Mouse (Mus musculus) splenic B cell, adult 2 months (primary cell): ENCODE results near the gene Ccndbp1.
A peak's percentile ranks its signal among the peaks of the same experiment; 100 is the strongest.
"Not testable (repeated sequence)": the region's sequence is repeated elsewhere in the genome, so short reads cannot be mapped to it uniquely, and the experiment has no call there.

Experiments used
- DNase-seq: peaks from one replicate; pipeline ENCODE4 v3.0.0-alpha.2; 2011; ENCODE audit warnings: low read depth, low spot score
- H3K27me3 ChIP-seq: 2 replicates; pipeline ENCODE4 v1.6.1; 2012; ENCODE audit warnings: mild to moderate bottlenecking, low read length, moderate library complexity, mixed read lengths; ENCODE audit not compliant: control insufficient read depth, poor library complexity, insufficient read depth, severe bottlenecking
- H3K36me3 ChIP-seq: 2 replicates; pipeline ENCODE4 v1.6.1; 2012; ENCODE audit warnings: mild to moderate bottlenecking, low read length, moderate library complexity, mixed read lengths; ENCODE audit not compliant: control insufficient read depth, poor library complexity, insufficient read depth, severe bottlenecking

The Ccndbp1 gene

DNA sequence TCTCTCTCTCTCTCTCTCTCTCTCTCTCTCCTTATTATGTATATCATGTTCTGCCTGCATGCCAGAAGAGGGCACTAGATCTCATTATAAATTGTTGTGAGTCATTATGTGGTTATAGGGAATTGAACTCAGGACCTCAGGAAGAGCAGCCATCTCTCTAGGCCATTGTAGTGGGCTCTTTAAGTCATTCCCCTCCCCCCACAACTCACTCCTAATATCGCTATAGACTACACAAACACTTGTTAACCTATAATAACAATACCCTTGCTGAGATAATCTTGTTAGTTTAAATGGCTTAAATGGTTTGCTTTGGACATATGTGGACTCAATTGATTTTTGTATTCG, 29.5 kb upstream of the Ccndbp1 start:
- peak; percentile 50 for DNase-seq
- H3K27me3 ChIP-seq = no peaks in the 10 kb centered on the region

DNA sequence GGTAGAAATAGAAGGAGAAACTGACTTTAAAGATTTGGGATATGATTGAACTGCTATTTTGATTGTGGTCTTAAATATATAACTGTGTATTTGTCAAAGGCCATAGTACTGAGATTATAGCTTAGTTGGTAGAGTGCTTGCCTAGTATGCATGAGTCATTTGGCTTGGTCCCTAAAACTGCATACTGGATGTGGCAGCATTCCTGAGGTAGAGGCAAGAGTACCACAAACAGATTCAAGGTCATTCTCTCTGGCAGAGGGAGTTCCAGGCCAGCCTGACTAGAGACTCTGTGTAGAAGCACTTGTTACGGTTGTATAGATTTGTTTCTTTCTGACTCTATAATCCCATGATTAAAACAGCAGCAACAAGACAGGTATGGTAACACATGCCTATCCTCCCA, 28.4 kb upstream of the Ccndbp1 start:
- Histone ChIP-seq H3K27me3 (no peaks in the 10 kb centered on the region), H3K36me3 (peaks cover 5% of the 10 kb centered on the region; the same call in 1 of the 2 replicates)
- DNase-seq = no peak

More for the DNA sequence above, 29.5 kb upstream of the Ccndbp1 start:
- H3K36me3 ChIP-seq = 0 out of 2 replicates have a peak, but pooled peaks cover 3% of the 10 kb centered on the region

- Histone ChIP-seq H3K27me3 (no peaks in the 10 kb centered on the region), H3K36me3 (peaks cover 5% of the 10 kb centered on the region; the same call in 1 of the 2 replicates)
- no peak for DNase-seq
Measured at GRCm38 (mm10) chr2:120980861-120981260, 27.3 kb upstream of the Ccndbp1 start.

- peaks cover 11% of the 10 kb centered on the region for H3K36me3 ChIP-seq
- H3K27me3 ChIP-seq = no peaks in the 10 kb centered on the region
- no peak for DNase-seq
Measured at GRCm38 (mm10) chr2:120983611-120984010, 24.6 kb upstream of the Ccndbp1 start.

- H3K36me3 ChIP-seq = peaks cover 12% of the 10 kb centered on the region
- peak; percentile 38 for DNase-seq
- no peaks in the 10 kb centered on the region for H3K27me3 ChIP-seq
Measured at GRCm38 (mm10) chr2:120985241-120985640, 23.0 kb upstream of the Ccndbp1 start.

DNA sequence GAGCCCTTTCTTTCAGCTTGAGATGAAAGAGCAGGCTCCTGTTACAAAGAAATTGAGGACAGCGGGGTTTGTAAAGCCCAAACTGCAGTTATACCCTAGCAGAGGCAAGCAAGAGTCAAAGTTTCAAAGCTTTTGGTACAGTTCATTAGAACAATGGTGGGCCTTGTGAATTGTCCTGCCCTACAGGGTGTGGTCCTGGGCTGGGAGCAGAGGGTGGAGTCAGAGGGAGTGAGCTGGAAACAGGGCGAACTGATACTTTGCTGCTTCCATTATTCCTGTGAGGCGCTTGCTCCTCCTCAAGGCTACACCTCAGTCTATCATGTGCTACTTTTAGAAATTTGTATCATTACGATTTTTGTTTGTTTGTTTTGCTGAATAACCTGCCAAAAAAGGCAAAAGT, 17.0 kb upstream of the Ccndbp1 start:
- no peaks in the 10 kb centered on the region for H3K27me3 ChIP-seq
- DNase-seq = no peak
- peaks cover 8% of the 10 kb centered on the region; the same call in 1 of the 2 replicates for H3K36me3 ChIP-seq

- not testable (repeated sequence) for H3K36me3 ChIP-seq, H3K27me3 ChIP-seq, DNase-seq
Measured at GRCm38 (mm10) chr2:120996607-120997006, 11.6 kb upstream of the Ccndbp1 start.

DNA sequence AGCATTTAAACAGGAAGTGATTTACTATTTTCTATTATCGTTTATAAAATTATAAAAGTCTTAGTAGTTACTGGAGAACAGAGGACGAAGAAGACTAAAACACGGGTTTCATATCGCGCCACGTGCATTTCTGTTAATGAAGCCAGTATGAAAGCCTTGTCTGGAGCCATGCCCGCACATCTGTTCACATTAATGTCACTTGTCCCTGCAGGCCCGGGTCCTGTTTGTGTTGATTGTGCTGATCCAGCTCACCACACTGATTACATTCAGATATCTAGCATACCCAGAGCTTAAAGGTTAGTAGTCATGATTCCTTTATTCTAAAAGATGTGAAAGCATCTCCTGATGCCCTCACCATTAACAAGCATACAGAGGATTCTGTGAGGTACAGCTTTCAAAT, 9.3 kb upstream of the Ccndbp1 start:
- DNase-seq = no peak
- H3K36me3 ChIP-seq = peaks cover 2% of the 10 kb centered on the region; the same call in 1 of the 2 replicates
- H3K27me3 ChIP-seq = no peaks in the 10 kb centered on the region

- H3K27me3 ChIP-seq = no peaks in the 10 kb centered on the region
- peak; percentile 32 for DNase-seq
- H3K36me3 ChIP-seq = peaks cover 4% of the 10 kb centered on the region; the same call in 1 of the 2 replicates
Measured at GRCm38 (mm10) chr2:121003586-121003985, 4.6 kb upstream of the Ccndbp1 start.

DNA sequence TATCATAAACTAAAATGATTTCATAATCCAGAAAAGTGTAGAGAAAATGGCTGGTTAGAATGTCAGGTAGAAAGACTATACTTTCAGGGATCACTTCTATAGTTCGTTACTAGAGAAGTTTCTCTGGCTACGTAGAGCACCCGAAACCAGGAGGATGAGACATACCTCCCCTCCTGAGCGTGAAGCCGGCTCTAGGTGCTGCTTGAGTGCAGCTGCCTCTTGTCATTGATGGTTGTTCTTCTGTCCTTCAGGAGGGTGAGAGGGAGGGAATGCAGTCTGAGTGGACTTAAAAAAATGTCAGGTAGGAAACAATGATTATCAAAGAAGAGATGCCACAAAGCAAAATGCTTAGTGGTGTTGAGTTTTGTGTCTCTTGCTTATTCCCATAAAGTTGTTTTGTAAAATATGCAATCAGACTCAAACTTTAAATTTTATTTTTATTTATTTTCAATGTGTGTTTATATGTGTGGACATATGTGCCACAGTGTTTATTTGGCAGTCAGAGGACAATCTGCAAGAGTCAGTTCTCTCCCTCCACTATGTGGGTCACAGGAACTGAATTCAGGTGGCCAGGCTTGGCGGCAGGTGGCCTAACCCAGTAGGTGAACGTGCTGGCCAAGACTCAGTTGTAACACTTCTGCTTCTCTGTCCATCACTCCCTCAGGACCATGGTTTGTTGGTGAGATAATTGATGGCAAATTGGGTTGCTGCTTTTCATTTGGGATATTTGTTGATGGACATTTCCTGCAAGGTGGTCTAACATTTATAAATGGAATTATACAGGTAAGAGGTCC, 4.0 kb upstream of the Ccndbp1 start:
- no peaks in the 10 kb centered on the region for H3K27me3 ChIP-seq
- peaks cover 4% of the 10 kb centered on the region; the same call in 1 of the 2 replicates for H3K36me3 ChIP-seq
- DNase-seq = no peak

GRCm38 (mm10) chr2:121006986-121007385, 1.2 kb upstream of the Ccndbp1 start:
- H3K27me3 ChIP-seq = no peaks in the 10 kb centered on the region
- peaks cover 2% of the 10 kb centered on the region; the same call in 1 of the 2 replicates for H3K36me3 ChIP-seq
- no peak for DNase-seq

- Histone ChIP-seq H3K36me3 (peaks cover 2% of the 10 kb centered on the region; the same call in 1 of the 2 replicates), H3K27me3 (no peaks in the 10 kb centered on the region)
- DNase-seq = no peak
Measured at GRCm38 (mm10) chr2:121008664-121009007, 433 bp downstream of the Ccndbp1 start.

GRCm38 (mm10) chr2:121009071-121009677, 971 bp downstream of the Ccndbp1 start:
- no peak for DNase-seq
- peaks cover 2% of the 10 kb centered on the region; the same call in 1 of the 2 replicates for H3K36me3 ChIP-seq
- H3K27me3 ChIP-seq = no peaks in the 10 kb centered on the region

DNA sequence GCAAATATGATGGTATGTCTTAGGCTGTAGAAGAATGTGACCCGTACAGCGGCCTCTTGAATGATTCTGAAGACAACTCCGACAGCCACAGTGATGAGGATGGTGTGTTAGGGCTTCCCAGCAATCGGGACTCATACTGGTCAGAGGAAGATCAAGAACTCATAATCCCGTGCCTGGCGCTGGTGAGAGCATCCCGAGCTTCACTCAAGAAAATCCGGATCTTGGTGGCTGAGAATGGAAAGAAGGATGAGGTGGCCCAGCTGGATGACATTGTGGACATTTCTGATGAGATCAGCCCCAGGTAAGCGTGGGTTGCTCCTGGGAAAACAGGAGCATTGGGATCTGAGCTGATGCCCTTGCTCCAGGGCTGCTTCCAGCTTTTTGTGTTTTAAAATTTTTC, 4.5 kb downstream of the Ccndbp1 start:
- no peak for DNase-seq
- peaks cover 8% of the 10 kb centered on the region for H3K36me3 ChIP-seq
- H3K27me3 ChIP-seq = no peaks in the 10 kb centered on the region

DNA sequence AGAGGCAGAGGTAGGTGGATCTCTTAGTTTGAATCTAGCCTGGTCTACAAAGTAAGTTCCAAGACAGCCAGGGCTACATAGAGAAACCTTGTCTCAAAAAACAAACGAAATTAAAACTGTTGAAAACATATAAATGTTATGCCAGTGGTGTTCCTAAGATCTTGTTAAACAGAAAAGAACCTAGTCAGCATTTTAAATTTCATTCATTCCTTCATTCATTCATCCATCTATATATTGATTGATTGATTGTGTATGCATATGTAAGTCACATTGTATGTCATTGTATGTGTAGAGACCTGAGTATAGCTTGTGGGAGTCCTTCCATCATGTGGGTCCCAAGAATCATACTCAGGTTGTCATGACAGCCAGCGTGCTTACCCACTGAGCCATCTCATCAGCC, 7.3 kb downstream of the Ccndbp1 start:
- DNase-seq = no peak
- Histone ChIP-seq H3K27me3 (no peaks in the 10 kb centered on the region), H3K36me3 (peaks cover 9% of the 10 kb centered on the region)
